Mouse (Mus musculus) liver, adult 2 months (tissue): ENCODE results near the gene Bmpr1a.

Experiments used
- CTCF ChIP-seq: fragments of 200-500 bp; IDR thresholded peaks from 2 replicates; pipeline ENCODE4 v1.5.1; 2011; ENCODE audit warnings: low read depth, low read length, control low read depth
- POLR2A ChIP-seq: fragments of 200-500 bp; IDR thresholded peaks from 2 replicates; pipeline ENCODE4 v1.6.1; 2011; ENCODE audit warnings: low read length, control low read depth; ENCODE audit not compliant: insufficient read depth; ENCODE audit errors: extremely low read depth

GRCm38 (mm10) chr14:34541896-34542295 lies 38.8 kb upstream of the Bmpr1a start:
- TF ChIP-seq POLR2A (no peak), CTCF (no peak)
